Mouse (Mus musculus) midbrain, embryonic 13.5 days (tissue): ENCODE measurements around the gene Col13a1. TPM values are rescaled to one million over a fixed set of nuclear protein-coding genes. Genes with fewer than 3 reads are reported as not detected.

Experiments
- ATAC-seq: fragments of 200-750 bp; cut with Nextera tagmentation; 2 replicates; pipeline ENCODE4 v1.8.0; 2017; ENCODE audit warnings: mild to moderate bottlenecking, moderate TSS enrichment, moderate library complexity
- H3K27ac ChIP-seq: fragments of 300-500 bp; sonication (generic); 2 replicates; pipeline ENCODE4 v1.5.1; 2015; ENCODE audit warnings: inconsistent platforms, mild to moderate bottlenecking, moderate library complexity
- H3K27me3 ChIP-seq: fragments of 300-500 bp; sonication (generic); 2 replicates; pipeline ENCODE4 v1.6.1; 2015; ENCODE audit warnings: mild to moderate bottlenecking, inconsistent platforms
- H3K36me3 ChIP-seq: fragments of 300-500 bp; sonication (generic); 2 replicates; pipeline ENCODE4 v1.6.1; 2015; ENCODE audit warnings: mild to moderate bottlenecking, inconsistent platforms
- H3K4me1 ChIP-seq: fragments of 300-500 bp; sonication (generic); replicated peaks from 2 replicates; pipeline ENCODE4 v1.6.1; 2015; ENCODE audit warnings: inconsistent platforms
- H3K4me2 ChIP-seq: fragments of 300-500 bp; sonication (generic); replicated peaks from 2 replicates; pipeline ENCODE4 v1.6.1; 2015; ENCODE audit warnings: moderate library complexity, mild to moderate bottlenecking, inconsistent platforms
- H3K4me3 ChIP-seq: fragments of 300-500 bp; sonication (generic); replicated peaks from 2 replicates; pipeline ENCODE4 v1.5.1; 2015; ENCODE audit warnings: mild to moderate bottlenecking, inconsistent platforms
- H3K9ac ChIP-seq: fragments of 300-500 bp; sonication (generic); replicated peaks from 2 replicates; pipeline ENCODE4 v1.6.1; 2015; ENCODE audit warnings: mild to moderate bottlenecking, inconsistent platforms
- H3K9me3 ChIP-seq: fragments of 300-500 bp; sonication (generic); 2 replicates; pipeline ENCODE4 v1.6.1; 2016; ENCODE audit warnings: mild to moderate bottlenecking, inconsistent platforms
- WGBS: fragments of 180-500 bp; shearing (Covaris S2); methylation state at CpG from one replicate; pipeline ENCODE4 v1.1.7; 2015; 5-methylcytosine and 5-hydroxymethylcytosine counted together
- polyA plus RNA-seq: library from polyadenylated mRNA; unstranded; fragments of >200 nt; fragmentation: Nextera tagmentation; extraction: Ambion mirVana; gene quantifications from 2 replicates; pipeline ENCODE4 v1.2.1, GENCODE M21; 2015

The Col13a1 gene
- polyA plus RNA-seq, 1 experiment from 2014 or later: 1.2 TPM

DNA sequence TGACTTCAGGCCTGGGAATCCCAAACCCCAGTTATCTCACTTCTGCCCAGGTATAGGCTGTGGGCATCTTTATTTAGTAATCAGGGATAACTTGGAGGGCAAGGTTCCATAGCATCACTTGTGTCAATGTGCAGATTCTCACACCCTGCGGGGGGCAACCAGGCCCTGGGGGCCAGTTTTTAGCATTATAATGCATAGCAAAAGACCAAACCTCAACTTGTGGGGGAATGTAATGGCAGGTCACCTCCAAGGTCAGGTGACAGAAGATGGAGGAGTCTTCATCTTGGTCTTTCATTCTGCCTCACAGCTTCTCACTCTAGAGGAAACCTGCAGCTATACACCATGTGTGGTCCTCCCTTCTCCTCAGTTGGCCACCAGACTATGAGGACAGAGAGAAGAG is 20.9 kb upstream of the Col13a1 start:
- H3K4me1 ChIP-seq: no peaks in the 10 kb centered on the region
- WGBS: 79% methylated on average over 1 of the region's 1 CpGs
- no peak overlapping the region for H3K4me3 ChIP-seq
- no peak overlapping the region for H3K27ac ChIP-seq
- no peak overlapping the region for H3K9ac ChIP-seq
- no peak overlapping the region for H3K4me2 ChIP-seq
- no peak for ATAC-seq
- no peaks in the 10 kb centered on the region for H3K9me3 ChIP-seq
- H3K36me3 ChIP-seq: no peaks in the 10 kb centered on the region
- no peaks in the 10 kb centered on the region for H3K27me3 ChIP-seq

DNA sequence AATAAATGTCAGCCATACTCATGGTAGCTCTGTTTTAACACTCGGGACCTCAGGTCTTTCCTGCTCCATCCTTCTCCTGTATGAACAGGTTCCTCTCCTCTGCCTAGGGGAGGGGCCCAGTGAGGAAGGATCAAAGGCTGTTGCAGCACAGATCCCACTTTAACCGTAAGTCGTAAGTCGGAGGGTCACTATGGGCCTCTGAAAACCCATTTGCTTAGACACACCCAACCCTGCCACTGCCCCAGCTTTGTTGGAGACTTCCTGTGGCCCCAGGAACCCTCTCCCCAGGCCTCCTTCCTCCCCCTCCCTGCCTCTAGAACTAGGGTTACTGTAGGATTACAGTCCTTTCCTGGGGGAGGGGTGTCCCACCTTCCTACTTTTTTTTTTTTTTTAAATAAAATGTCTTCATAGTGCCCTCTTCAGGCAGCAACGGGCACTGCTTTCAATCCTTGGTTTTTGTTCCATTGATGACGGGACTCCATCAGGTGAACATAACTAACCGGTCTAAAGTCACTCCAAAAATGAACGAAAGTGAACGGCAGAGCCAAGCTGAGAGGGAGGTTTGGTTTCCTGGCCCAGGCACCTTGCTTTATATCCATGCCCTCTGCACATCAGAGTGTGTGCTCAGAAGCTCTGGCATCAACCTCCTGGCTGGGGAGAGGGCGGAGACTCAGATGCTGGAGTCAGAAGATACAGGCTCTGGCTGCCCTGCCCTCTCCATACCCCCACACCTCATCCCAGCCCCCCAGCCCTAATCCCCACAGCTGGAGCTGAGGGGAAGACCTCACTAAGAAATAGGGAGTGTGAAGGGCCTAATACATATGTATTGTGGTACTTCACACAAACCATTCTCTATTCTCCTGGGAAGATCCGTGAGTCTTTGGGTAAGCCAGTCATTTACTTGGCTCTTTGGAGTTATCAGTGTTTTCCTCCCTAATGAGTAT is 12.8 kb upstream of the Col13a1 start:
- no peak overlapping the region for H3K4me3 ChIP-seq
- no peaks in the 10 kb centered on the region for H3K9me3 ChIP-seq
- H3K4me1 ChIP-seq: peaks cover 6% of the 10 kb centered on the region
- no peaks in the 10 kb centered on the region for H3K36me3 ChIP-seq
- no peak overlapping the region for H3K4me2 ChIP-seq
- 0 out of 2 replicates have a peak, but pooled peaks have one; percentile 50 for ATAC-seq
- 27% methylated on average over 11 of the region's 11 CpGs for WGBS
- no peak overlapping the region for H3K9ac ChIP-seq
- H3K27me3 ChIP-seq: no peaks in the 10 kb centered on the region
- no peak overlapping the region for H3K27ac ChIP-seq

DNA sequence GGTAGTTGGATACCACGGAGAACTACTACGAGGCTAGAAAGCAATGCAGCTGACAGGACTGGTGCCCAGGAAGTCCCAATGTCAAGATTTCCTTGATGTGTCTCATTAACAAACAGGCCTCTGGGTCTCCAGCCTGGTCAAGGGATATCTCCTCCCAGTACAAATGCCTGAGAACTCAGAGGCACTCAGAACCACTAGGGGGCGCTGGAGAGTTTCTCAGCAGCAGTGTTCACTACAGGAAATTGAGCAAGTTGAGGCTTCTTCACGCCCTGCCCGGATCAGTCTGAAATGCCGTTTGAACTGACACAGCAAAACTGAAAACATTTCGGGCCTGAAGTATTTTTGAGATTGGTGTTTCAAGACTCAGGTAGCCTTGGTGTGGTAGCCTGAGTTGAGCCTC is 1.5 kb upstream of the Col13a1 start:
- no peak overlapping the region for H3K4me3 ChIP-seq
- H3K9ac ChIP-seq: no peak overlapping the region
- 3% methylated on average over 7 of the region's 7 CpGs for WGBS
- no peaks in the 10 kb centered on the region for H3K36me3 ChIP-seq
- H3K4me1 ChIP-seq: peaks cover 21% of the 10 kb centered on the region
- H3K27ac ChIP-seq: no peak overlapping the region
- ATAC-seq: peak; percentile 72
- no peaks in the 10 kb centered on the region for H3K9me3 ChIP-seq
- H3K4me2 ChIP-seq: no peak overlapping the region
- peaks cover 56% of the 10 kb centered on the region for H3K27me3 ChIP-seq

DNA sequence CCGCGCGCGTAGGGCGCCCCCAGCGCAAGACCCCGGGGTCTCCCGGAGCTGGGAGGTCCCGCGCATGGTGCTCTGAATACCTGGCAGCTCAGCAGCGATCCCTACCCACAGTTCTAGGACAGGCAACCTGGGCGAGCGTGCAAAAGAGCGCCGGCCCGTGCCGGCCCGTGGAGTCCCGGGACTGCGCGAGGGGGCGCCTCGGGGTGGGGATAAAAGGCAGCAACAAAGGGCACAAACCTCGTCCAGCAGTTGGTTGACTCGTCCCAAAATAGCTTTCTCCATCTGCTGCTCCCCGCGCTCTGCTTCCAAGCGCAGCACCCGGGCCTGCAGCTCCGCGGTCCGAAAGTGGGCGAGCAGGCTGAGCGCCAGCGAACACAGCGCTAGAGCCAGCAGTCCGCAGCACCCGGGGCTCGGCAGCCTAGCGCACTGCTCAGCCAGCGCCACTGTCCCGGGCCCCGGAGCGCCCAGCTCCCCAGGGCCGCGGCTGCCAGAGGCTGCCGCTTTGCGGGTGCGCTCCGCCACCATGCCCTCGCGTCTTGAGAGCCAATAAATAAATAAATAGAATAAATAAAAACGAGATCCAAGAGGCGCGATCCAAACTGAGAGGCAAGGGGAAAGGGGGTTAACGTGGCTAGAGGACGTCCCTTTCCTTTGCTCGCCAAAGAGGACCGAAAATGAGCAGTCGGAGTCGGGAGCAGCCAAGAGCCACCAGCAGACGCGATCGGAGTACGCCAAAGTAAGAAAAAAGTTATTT is 619 bp downstream of the Col13a1 start:
- Histone ChIP-seq H3K4me3 (peak overlapping the region; percentile 43), H3K4me1 (peaks cover 21% of the 10 kb centered on the region), H3K9ac (peak overlapping the region; percentile 52), H3K36me3 (no peaks in the 10 kb centered on the region), H3K27ac (no peak overlapping the region), H3K4me2 (peak overlapping the region; percentile 66), H3K9me3 (no peaks in the 10 kb centered on the region), H3K27me3 (peaks cover 73% of the 10 kb centered on the region)
- ATAC-seq: peak; percentile 51; the same call in 1 of the 2 replicates
- under 1% methylated on average over 64 of the region's 65 CpGs for WGBS

DNA sequence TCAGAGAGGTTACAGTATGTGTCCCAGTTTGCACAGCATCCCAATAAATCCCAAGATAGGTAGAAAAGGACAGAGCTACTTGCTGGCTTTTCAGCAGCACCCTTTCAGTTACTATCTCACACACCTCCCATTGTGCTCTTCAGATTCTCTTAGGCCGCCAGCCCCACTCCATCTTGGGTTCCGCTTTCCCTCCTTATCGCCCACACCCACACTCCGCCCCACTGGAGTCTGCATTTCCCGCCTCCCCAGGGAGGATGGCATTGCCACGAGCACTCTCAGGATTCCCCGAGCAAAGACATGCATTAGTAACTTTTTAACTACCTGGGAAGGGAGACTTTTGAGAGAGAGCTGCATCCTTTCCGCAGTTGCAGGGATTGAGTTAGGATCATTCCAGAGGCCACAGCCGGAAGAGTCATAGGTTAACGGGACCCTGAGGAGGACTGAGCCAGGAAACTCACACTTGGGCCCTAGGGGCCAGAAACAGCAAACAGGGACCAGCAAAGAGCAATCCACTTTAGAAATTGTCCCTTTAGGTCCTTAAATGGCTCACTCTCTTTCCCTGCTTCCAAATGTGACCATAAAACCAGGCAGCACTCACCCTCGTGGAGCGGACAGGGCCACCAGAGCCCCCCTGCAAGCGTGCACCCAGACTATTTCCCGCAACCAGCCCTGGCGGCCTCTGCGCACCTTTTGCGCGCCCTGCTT is 1.4 kb downstream of the Col13a1 start:
- peaks cover 21% of the 10 kb centered on the region for H3K4me1 ChIP-seq
- no peaks in the 10 kb centered on the region for H3K36me3 ChIP-seq
- no peaks in the 10 kb centered on the region for H3K9me3 ChIP-seq
- no peak for ATAC-seq
- H3K4me3 ChIP-seq: peak overlapping the region; percentile 43
- H3K27me3 ChIP-seq: peaks cover 76% of the 10 kb centered on the region
- H3K4me2 ChIP-seq: peak overlapping the region; percentile 66
- H3K9ac ChIP-seq: peak overlapping the region; percentile 52
- H3K27ac ChIP-seq: no peak overlapping the region
- WGBS: 5% methylated on average over 18 of the region's 18 CpGs

DNA sequence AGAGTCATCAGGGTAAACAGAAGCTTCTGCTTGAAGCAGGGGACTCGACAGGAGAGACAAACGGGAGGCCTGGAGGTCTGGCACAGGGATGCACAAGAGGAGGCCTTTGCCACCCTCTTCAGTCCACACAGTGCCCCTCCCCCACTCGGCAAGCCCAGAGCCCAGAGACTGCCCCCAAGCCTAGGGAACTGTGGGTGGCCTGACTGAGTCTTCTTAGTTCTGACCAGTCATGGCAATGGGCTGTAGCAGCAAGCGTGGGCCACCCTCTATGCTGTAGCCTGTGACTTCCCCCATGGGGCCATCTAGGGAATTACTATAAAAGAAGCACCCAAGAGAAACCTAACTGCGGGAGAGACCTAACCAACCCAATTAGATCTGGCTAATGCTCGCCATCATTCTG is 1.9 kb downstream of the Col13a1 start:
- no peaks in the 10 kb centered on the region for H3K9me3 ChIP-seq
- H3K27me3 ChIP-seq: peaks cover 78% of the 10 kb centered on the region
- WGBS: 7% methylated on average over 6 of the region's 6 CpGs
- no peak overlapping the region for H3K27ac ChIP-seq
- H3K4me2 ChIP-seq: no peak overlapping the region
- H3K36me3 ChIP-seq: no peaks in the 10 kb centered on the region
- peaks cover 24% of the 10 kb centered on the region for H3K4me1 ChIP-seq
- no peak overlapping the region for H3K9ac ChIP-seq
- H3K4me3 ChIP-seq: no peak overlapping the region
- ATAC-seq: no peak

DNA sequence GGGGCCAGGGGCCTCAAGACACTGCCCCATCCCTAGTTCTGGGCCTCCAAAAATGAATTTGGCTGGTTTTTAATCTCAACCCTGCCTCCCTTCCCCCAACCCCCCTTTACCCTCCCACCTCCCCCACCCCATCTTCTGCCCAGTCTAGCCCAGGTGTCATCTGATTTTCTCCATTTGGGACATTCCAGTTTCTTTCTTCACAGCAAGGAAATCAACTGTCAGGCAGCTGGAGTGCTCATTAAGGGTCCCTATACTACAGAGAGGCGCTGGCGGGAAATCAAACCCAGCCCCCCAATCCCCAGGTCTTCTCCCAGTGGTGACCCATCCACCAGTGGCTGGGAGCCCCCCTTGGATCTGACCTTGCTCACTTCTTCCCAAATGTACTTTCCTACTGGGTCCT is 4.3 kb downstream of the Col13a1 start:
- H3K4me1 ChIP-seq: peaks cover 23% of the 10 kb centered on the region
- no peak overlapping the region for H3K9ac ChIP-seq
- no peak overlapping the region for H3K4me2 ChIP-seq
- no peak for ATAC-seq
- no peaks in the 10 kb centered on the region for H3K9me3 ChIP-seq
- H3K4me3 ChIP-seq: no peak overlapping the region
- no peaks in the 10 kb centered on the region for H3K36me3 ChIP-seq
- 82% methylated on average over 2 of the region's 2 CpGs for WGBS
- no peak overlapping the region for H3K27ac ChIP-seq
- H3K27me3 ChIP-seq: peaks cover 69% of the 10 kb centered on the region

DNA sequence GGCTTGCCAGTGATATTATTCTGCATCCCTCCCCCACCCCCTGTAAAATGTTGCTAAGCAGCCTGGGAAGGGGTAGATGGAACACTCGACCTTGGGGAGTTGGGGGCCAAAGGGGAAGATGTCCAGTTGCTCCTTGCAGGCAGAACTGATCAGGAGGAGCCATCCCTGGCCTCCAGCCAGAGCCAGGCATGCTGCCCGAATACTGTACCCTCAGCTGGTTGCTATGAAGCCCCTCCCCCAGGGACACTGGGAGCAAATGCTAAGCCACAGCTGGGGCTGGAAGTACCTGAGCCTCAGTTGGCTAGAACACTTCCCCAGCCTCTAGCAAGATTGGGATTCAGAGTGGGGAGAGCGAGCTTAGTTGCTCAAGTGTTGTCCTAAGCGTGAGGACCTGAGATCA is 6.9 kb downstream of the Col13a1 start:
- no peaks in the 10 kb centered on the region for H3K9me3 ChIP-seq
- H3K4me1 ChIP-seq: peaks cover 4% of the 10 kb centered on the region
- no peak overlapping the region for H3K4me3 ChIP-seq
- no peak overlapping the region for H3K9ac ChIP-seq
- WGBS: 6% methylated on average over 4 of the region's 4 CpGs
- H3K36me3 ChIP-seq: no peaks in the 10 kb centered on the region
- peaks cover 43% of the 10 kb centered on the region for H3K27me3 ChIP-seq
- ATAC-seq: 0 out of 2 replicates have a peak, but pooled peaks have one; percentile 43
- no peak overlapping the region for H3K4me2 ChIP-seq
- H3K27ac ChIP-seq: no peak overlapping the region

DNA sequence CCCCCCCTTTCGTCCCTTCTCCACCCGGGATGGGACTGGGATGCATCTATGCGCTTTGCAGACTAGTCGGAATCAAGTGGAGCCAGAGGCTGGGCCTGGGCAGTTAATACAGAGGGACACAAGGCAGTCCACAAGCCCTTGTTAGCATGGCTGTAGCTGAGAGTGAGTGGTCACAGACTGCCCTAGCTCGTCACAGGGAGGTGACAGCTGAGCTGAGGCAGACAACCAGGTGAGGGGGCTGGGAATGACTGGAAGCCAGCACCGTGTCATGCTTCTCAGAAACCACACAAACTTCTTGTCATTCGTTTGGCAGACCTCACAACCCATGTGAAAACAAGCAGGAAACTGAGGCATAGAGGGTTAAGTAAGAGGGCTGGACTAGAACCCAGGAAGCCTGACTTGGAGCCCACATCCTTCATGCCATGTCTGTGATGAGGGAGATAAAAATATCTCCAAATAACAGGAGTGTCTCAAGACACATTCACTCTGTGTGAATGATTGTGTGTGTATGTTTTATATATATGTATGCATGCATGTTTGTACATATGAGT is 10.8 kb downstream of the Col13a1 start:
- 71% methylated on average over 7 of the region's 7 CpGs for WGBS
- H3K9ac ChIP-seq: no peak overlapping the region
- ATAC-seq: no peak
- no peak overlapping the region for H3K27ac ChIP-seq
- no peak overlapping the region for H3K4me3 ChIP-seq
- H3K36me3 ChIP-seq: no peaks in the 10 kb centered on the region
- peaks cover 11% of the 10 kb centered on the region for H3K4me1 ChIP-seq
- no peak overlapping the region for H3K4me2 ChIP-seq
- H3K9me3 ChIP-seq: no peaks in the 10 kb centered on the region
- 0 out of 2 replicates have a peak, but pooled peaks cover 10% of the 10 kb centered on the region for H3K27me3 ChIP-seq

DNA sequence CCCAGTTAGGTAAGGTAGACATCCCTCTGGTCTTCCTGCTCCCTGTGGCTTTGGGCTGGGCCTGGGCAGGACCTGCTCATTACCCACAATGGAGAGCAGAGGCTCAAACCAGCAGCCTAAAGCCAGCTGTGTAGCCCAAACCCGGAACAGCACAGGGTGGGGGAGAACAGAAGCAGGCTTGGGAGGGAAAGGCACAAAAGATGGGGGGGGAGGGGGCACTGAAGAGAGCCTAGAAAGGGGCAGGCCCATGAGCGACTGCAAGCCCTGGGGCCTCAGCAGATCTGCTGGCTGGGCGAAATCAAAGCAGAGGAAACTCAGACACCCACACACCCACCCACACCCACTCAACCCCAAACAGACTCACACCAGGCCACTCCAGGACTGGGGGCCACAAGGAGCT is 11.7 kb downstream of the Col13a1 start:
- no peak overlapping the region for H3K4me2 ChIP-seq
- H3K9me3 ChIP-seq: no peaks in the 10 kb centered on the region
- H3K27me3 ChIP-seq: 0 out of 2 replicates have a peak, but pooled peaks cover 8% of the 10 kb centered on the region
- no peak overlapping the region for H3K27ac ChIP-seq
- H3K36me3 ChIP-seq: no peaks in the 10 kb centered on the region
- no peak for ATAC-seq
- peaks cover 10% of the 10 kb centered on the region for H3K4me1 ChIP-seq
- no peak overlapping the region for H3K4me3 ChIP-seq
- no peak overlapping the region for H3K9ac ChIP-seq
- 44% methylated on average over 3 of the region's 3 CpGs for WGBS

DNA sequence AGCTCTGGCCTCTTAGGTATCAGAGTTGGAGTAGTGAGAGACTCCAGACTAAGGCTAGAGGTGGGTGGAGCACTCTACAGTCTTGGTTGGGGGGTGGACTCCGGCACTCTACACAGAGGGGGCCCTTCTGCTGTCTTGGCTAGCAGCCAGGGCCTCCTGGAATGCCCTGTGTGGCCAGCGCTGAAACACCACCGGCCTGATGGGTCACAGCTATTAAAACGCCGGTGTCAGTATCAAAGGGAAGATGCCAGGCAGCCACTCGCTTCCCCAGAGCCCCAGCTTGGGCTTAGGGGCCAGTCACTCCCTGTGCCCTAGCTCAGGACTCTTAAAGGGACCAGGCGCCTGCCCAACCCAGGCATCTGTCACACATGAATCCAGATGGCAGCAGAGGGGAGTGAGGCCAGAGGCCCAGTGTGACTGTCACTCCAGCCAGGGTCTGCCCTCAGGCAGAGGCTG is 13.5 kb downstream of the Col13a1 start:
- Histone ChIP-seq H3K4me2 (no peak overlapping the region), H3K27ac (no peak overlapping the region), H3K9ac (no peak overlapping the region), H3K36me3 (no peaks in the 10 kb centered on the region), H3K4me1 (peaks cover 7% of the 10 kb centered on the region), H3K4me3 (no peak overlapping the region), H3K27me3 (no peaks in the 10 kb centered on the region), H3K9me3 (no peaks in the 10 kb centered on the region)
- WGBS: 27% methylated on average over 7 of the region's 7 CpGs
- peak; percentile 82 for ATAC-seq
